ENCODE assay signal across 17 mouse cellular contexts in genomic region chr3:143988037-143988436, GRCm38 (mm10).
DNase-seq lines count a peak whose midpoint lies in the region; TF ChIP-seq lines count a peak whose summit lies in the region.
"Had no signal": no experiment of that assay in that cellular context is flagged by ENCODE, and none has a peak within 500 bp of the region (broad histone marks: within the 10 kb centered on the region; RNA-seq: fewer than 3 reads in every experiment).

No protein-coding gene starts in this region.

- DNase-seq in layer of hippocampus, adult 2 months (ENCODE audit: low spot score in 2 of 2): no peak
- no peak for DNase-seq in layer of hippocampus, adult 9-11 months
- peak; percentile 26 for DNase-seq in 3T3-L1 (ENCODE audit: low read depth, low spot score)
- DNase-seq in CH12.LX (ENCODE audit: extremely low read depth): no peak
- DNase-seq in c-Kit-positive CD71-positive TER-119-positive erythroid progenitor cells, embryonic 14.5 days (ENCODE audit: low spot score): no peak
- DNase-seq in adrenal gland, postnatal 25 days: no peak
- DNase-seq: cerebellum, adult 11 months; cerebellum, postnatal 36 days; heart, adult 18-20 months; kidney, postnatal 10 days; lung, adult 2 months had no signal

- no peak overlapping the region for H3K9ac ChIP-seq in CH12.LX (ENCODE audit: insufficient read depth, low read depth)
- H3K9ac ChIP-seq: forebrain, embryonic 15.5 days; intestine, embryonic 15.5 days had no signal

- no peak overlapping the region for H3K27ac ChIP-seq in layer of hippocampus, adult 2 months
- no peak overlapping the region for H3K27ac ChIP-seq in CH12.LX (ENCODE audit: insufficient read depth, low read depth)
- H3K27ac ChIP-seq in bone marrow macrophage, adult 2 months (ENCODE audit: insufficient read depth, low read depth, low read length): no peak overlapping the region
- H3K27ac ChIP-seq: forebrain, embryonic 15.5 days; hindbrain, embryonic 10.5 days; intestine, embryonic 15.5 days; macrophage had no signal

- H3K4me3 ChIP-seq in layer of hippocampus, adult 2 months: no peak overlapping the region
- H3K4me3 ChIP-seq in CH12.LX (replicated peaks in 1 of 3; ENCODE audit: low read depth in 2 of 3, low read length in 2 of 3, poor library complexity in 1 of 3): no peak overlapping the region
- H3K4me3 ChIP-seq in bone marrow macrophage, adult 2 months (ENCODE audit: insufficient read depth, low read length): no peak overlapping the region
- H3K4me3 ChIP-seq: forebrain, embryonic 15.5 days; hindbrain, embryonic 10.5 days; intestine, embryonic 15.5 days had no signal

- TF ChIP-seq EP300 in CH12.LX (IDR thresholded peaks at IDR 0.05; ENCODE audit: low read length): no peak

- no peaks in the 10 kb centered on the region for H3K36me3 ChIP-seq in CH12.LX (replicated peaks in 1 of 2; ENCODE audit: control insufficient read depth in 1 of 2, insufficient read depth in 1 of 2, low read length in 1 of 2)
- H3K36me3 ChIP-seq: forebrain, embryonic 15.5 days; hindbrain, embryonic 10.5 days; intestine, embryonic 15.5 days had no signal

- in situ Hi-C loops in CH12.LX (cut with MboI; ENCODE audit: low pct_ligation_motif_present, low pct_unique_long_range_greater_than_20kb, low sequenced_read_pairs): no loop called here

- TF ChIP-seq RAD21 in CH12.LX (IDR thresholded peaks at IDR 0.05; ENCODE audit: low read depth, low read length): no peak; the same call in none of the 2 replicates

- peak; percentile 57 for TF ChIP-seq CTCF in layer of hippocampus, adult 2 months (conservative IDR thresholded peaks at IDR 0.05)
- TF ChIP-seq CTCF in CH12.LX (conservative IDR thresholded peaks at IDR 0.05 in 1 of 2, IDR thresholded peaks at IDR 0.05 in 1 of 2; ENCODE audit: low read depth in 2 of 2, low read length in 2 of 2): peak; percentile 46 to 50; a peak in 3 of 4 replicates
- TF ChIP-seq CTCF in bone marrow macrophage, adult 2 months (IDR thresholded peaks at IDR 0.05; ENCODE audit: low read depth, low read length): 0 out of 2 replicates have a peak, but pooled peaks have one; percentile 12

- H3K27me3 ChIP-seq in CH12.LX (replicated peaks): no peaks in the 10 kb centered on the region
- H3K27me3 ChIP-seq: forebrain, embryonic 15.5 days; intestine, embryonic 15.5 days had no signal

- dilution Hi-C loops in CH12.LX (cut with MboI; ENCODE audit: extremely low pct_ligation_motif_present, extremely low pct_unique_long_range_greater_than_20kb, low sequenced_read_pairs): no loop called here

- no peaks in the 10 kb centered on the region for H3K79me2 ChIP-seq in CH12.LX (replicated peaks; ENCODE audit: control insufficient read depth, extremely low read depth, insufficient read depth, poor library complexity, severe bottlenecking)

- no peak for TF ChIP-seq POLR2A in CH12.LX (IDR thresholded peaks at IDR 0.05; ENCODE audit: low read depth, low read length)
- TF ChIP-seq POLR2A in bone marrow macrophage, adult 2 months (IDR thresholded peaks at IDR 0.05; ENCODE audit: borderline replicate concordance, low read depth, low read length): no peak

- H3K9me3 ChIP-seq in CH12.LX (replicated peaks; ENCODE audit: low read length): peaks cover 4% of the 10 kb centered on the region
- H3K9me3 ChIP-seq: forebrain, embryonic 15.5 days; intestine, embryonic 15.5 days had no signal

- no peak overlapping the region for H3K4me2 ChIP-seq in CH12.LX (ENCODE audit: insufficient read depth, low read depth, poor library complexity, severe bottlenecking)
- H3K4me2 ChIP-seq: forebrain, embryonic 15.5 days; intestine, embryonic 15.5 days; midbrain, embryonic 11.5 days had no signal

- peaks cover 15 to 47% of the 10 kb centered on the region in 2 experiments for H3K4me1 ChIP-seq in CH12.LX (ENCODE audit: control insufficient read depth in 1 of 2, insufficient read depth in 2 of 2)
- H3K4me1 ChIP-seq in bone marrow macrophage, adult 2 months (ENCODE audit: control insufficient read depth, insufficient read depth, low read length): no peaks in the 10 kb centered on the region
- H3K4me1 ChIP-seq: intestine, embryonic 15.5 days had no signal

TF ChIP-seq in CH12.LX, 34 proteins besides CTCF, POLR2A, EP300 and RAD21:
- TF ChIP-seq UBTF (IDR thresholded peaks at IDR 0.05; ENCODE audit: low read depth, low read length) (no peak), MEF2A (IDR thresholded peaks at IDR 0.05; ENCODE audit: borderline replicate concordance, low read depth, low read length) (no peak), E2F4 (IDR thresholded peaks at IDR 0.05; ENCODE audit: insufficient replicate concordance, low read depth, low read length) (no peak)
TF ChIP-seq in CH12.LX: peak in this region for 0.
